Mouse (Mus musculus): ENCODE data around the gene 1700019N19Rik.

1700019N19Rik gene

DNA sequence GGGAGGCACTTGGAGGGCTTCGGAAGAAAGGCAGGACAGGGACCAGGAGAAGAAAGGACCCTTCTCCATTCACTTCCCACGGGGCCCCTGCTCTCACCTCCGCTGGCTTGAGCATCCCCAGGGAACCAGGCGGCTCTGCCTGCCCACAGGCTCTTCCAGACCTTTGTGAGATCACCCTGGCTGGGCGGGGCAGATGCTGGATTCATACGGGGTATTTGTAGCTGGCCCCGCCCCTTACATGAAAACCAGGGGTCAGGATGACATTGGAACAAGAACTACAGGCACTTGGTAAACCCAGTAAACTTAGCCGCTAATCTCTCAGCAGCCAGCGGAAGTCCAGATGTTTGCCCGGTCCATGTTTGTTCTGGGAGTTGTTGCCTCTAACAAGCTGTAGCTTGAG is at the start of gene 1700019N19Rik:
TSS of gene 1700019N19Rik (minus strand) at position 178 of the 400 bp plus-strand sequence.
- no peak for DNase-seq (ENCODE audit: low spot score in 2 of 2)

DNA sequence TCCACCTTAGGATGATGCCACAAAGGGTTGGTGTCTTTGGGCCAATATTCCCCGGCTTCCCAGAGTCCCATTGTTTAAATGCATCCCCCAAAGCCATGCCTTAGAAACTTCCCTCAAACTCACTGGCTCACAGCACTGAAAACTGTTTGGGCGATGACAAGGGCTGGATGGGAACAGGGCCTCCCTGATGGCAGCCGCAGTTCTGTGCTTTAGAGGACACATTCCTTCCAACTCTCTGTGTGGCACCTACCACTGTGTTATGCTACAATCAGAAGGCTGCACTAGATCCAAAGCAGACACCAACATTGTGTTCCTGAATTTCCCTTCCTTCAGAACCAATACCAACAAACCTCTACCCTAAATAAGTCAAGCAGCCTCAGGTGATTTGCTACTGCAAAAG is 49.3 kb upstream of the 1700019N19Rik start:
- DNase-seq (ENCODE audit: low spot score in 2 of 2): no peak

DNA sequence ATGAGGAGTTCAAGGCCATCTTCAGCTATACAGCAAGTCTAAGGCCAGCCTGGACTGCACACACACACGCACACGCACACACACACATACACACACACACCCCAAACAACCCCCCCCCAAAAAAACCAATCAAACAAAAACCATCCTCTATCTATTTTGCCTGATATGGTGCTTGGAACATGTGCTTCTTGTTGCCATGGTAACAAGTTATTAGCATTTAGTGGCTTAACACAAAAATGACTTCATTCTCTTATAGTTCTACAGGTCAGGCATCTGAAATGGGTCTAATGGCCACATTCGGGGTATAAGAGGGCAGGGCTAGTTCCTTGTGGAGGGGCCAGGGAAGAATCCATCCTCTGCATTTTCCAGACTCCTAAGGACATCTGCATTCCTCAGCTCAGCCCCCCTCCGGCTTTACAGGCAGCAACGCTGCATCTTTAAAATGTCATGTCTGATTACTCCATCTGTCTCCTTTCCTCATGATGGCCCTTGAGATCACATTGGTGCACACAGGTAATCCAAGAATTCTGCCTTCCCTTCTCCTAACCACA is 46.5 kb upstream of the 1700019N19Rik start:
- DNase-seq (ENCODE audit: low spot score in 2 of 2): no peak

DNA sequence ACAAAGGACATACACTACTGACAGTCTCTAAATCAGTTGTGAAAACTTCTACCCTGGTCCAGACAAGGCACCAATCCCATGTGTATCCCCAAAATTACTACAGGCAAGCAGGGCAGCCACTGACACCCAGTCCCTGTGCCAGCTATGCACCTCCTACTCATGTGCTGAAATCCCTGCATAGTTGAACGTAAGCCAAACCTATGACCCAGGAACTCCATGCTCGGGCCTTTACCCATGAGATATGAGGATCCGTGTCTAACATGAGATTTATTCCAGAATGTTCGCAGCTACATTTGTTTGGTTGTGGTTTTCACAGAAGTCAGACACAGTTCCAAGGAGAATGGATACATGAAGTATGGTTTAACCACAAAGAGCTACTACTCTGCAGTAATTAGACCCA is 45.5 kb upstream of the 1700019N19Rik start:
- no peak for DNase-seq (ENCODE audit: low spot score in 2 of 2)

DNA sequence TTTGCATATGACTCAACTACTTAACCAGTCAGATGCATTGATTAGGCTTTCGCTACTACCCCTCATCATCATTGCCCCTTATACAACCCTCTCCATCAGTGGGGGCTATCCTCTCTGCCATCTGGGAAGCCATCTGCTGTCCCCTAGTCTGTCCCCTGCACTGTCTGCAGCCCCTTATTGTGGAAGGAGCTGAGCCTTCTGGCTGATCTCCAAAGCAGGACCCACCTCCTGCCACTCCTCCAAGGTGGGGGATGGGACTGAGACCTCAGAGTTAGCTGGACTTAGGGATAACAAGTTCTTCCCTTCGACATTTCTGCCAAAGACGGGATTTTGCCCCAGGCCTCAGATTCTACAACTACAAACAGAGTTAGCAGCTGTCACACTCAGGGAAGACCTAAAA is 45.1 kb upstream of the 1700019N19Rik start:
- DNase-seq (ENCODE audit: low spot score in 2 of 2): no peak

DNA sequence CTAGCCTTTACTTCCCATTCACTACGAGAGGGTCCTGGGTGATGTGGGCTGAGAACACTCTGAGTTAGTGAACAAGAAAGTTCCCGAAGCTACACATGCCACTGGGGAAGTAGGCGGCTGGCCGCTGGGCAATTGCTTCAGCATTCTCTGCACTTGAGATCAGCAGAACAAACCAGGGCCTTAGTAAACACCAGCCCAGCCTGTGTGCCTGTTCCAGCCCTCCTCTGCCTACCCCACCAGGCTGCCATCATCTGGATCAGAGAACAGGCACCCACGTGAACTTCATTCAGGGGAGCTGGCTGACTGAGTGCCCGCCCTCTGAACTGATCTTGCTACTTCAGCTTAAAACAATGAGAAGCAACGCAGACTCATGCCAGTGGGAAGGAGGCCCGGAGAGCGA is 44.4 kb upstream of the 1700019N19Rik start:
- DNase-seq (ENCODE audit: low spot score in 2 of 2): no peak

DNA sequence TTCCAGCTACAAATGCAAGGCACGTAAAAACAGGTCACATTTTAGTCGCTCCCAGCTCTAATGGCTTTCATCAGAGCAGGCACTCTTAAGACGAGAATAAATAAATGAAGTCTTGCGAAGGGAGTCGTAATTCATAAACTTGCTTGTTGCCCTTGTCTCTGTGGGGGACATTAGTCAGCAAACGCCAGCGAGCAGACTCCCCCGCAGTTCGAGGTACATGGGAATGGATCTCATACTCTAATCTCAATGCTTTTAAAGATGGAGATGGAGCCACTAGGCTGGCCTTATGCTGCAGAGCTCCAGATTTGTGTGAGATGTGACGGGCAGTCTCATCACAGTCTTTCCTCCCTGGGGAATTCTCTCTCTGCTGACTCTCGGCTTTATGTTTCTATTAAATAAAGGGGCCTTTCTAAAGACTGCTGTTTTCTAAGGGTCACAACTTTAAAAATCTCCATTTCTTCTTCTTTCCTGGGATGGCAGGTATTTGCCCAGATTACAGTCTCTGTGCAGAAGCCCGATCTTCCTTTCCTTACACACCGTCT is 39.4 kb upstream of the 1700019N19Rik start:
- DNase-seq (ENCODE audit: low spot score in 2 of 2): no peak

DNA sequence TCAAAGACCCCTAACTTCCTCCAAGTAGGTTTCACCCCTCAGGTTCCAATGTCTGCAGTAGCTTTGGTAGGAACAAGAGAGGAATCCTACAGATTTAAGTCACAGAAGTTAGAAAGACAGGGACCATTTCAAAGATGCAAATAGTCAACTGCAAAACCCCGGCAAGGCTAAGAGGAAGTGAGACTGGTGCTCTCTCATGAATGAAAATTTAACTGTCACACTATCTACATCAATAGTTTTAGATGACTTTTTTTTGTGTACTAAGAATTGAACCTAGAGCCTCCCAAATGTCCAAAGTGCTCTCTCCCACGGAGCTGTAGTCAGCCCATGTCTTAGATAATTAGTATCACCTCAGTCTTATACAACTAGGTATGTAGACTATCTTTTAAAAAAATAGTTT is 38.7 kb upstream of the 1700019N19Rik start:
- no peak for DNase-seq (ENCODE audit: low spot score in 2 of 2)

DNA sequence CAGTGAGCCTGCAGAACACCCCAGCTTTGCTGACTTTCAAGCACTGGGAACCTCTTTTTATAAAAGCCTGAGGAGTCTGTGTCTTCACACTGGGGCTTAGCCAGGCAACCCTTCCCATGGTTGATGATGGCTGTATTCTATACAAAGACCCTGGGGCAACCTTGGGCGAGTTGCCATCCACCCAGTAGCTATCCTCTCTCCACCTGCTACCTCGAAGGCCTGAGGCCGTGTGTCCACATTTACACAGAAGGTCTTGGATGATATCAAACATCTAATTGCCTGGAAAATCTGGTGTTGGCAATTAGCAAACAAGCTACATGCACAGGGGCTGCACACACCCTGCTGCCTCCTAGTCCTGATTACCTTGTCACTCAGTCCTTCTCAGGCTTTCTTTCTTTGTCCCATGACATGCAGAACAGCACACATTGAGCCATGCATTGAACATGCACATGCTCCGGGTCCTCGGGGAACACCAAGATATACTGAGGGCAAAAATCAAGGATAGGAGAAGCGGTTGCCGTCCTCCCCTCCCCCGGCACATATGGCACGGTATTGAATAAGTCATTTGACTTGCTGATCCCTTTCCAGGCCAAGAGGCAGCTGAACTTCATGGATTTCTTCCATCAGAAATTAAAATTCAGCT is 37.1 kb upstream of the 1700019N19Rik start:
- DNase-seq (ENCODE audit: low spot score in 2 of 2): no peak

DNA sequence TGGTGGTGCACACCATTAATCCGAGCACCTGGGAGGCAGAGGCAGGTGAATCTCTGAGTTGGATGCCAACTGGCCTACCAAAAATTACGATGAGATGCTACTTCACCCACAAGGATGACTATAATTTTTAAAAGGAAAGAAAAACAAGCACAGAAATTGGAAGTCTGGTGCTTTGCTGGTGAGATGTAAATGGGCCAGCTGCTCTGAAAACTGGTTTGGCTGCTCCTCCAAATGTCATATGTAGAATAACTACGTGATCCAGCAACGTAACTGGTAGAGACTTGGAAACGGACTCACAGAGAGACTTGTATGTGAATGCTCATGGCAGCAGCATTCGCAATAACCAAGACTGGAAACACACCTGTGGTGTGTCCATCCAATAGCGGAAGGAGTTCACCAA is 35.9 kb upstream of the 1700019N19Rik start:
- DNase-seq (ENCODE audit: low spot score in 2 of 2): no peak

DNA sequence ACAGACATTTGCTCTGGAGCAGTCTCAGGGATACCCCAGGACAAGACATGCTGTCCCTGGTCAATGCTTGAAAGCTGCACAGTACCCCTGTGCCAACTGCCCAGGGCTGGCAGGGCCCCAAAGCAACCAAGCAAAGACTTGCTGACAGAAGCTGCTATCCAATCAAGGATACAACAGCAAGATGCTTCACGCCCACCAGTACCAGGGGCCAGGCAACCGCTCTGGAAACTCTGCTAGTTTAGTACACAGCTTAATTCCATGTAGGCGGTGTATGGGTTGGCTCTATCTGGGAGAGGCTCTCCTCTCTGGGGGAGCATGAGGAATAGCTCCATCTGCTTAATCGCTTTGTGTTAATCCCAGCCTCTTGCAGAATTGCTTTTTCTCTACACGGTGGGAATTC is 35.3 kb upstream of the 1700019N19Rik start:
- DNase-seq (ENCODE audit: low spot score in 2 of 2): no peak

DNA sequence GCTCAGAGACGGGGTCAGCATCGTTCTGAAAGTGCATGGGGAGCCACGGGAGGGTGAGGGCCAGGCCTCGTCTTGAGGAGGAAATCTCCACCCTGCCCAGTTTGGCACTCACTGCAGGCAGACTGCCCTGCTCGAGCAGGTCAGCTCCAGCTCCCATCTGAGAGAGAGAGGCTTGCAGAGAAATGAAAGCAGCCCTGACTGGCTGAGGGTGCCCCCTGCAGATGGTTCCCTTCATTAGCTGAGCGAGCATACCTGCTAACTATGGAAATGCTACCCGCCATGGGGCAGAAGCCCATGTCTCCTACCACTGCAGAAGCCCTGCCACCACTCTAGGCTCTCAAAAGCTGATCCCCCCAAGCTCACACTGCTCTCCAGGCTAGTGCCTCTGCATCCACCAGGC is 33.4 kb upstream of the 1700019N19Rik start:
- DNase-seq (ENCODE audit: low spot score in 2 of 2): no peak

DNA sequence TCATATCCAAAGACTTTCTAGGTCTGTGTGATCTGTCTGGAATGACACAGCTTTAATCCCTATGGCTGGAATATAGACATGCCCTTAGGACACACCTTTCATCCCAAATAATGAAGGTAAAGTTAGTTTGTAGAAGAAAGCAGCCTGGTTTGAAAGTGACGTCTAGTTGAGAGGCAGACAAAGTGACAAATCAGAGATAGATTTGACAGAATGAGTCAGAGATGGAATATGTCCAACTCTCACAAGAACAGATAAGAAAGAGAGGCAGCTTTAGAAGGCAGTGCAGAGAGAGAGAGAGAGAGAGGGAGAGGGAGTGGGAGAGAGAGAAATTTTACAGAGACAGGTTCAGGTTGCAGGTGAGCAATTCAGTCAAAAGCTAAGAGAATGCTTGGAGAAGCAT is 30.1 kb upstream of the 1700019N19Rik start:
- no peak for DNase-seq (ENCODE audit: low spot score in 2 of 2)

DNA sequence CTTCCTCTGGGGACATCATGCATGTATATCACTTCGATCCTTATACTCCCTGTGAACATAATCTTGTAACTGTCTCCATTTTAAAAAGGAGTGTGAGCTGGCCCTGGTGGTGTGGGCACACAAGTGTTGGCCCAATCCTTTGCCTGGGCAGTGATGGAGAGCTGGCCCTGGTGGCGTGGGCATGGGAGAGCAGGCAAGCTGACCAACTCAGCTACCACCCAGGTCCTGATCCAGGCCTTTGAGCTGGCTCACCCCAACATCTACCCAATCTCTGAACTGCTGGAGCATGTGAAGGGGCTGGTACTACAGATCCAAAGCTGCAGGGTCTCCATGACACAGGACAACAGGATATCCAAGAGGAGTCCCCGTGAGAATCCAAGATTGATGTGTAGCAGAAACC is 29.0 kb upstream of the 1700019N19Rik start:
- no peak for DNase-seq (ENCODE audit: low spot score in 2 of 2)

DNA sequence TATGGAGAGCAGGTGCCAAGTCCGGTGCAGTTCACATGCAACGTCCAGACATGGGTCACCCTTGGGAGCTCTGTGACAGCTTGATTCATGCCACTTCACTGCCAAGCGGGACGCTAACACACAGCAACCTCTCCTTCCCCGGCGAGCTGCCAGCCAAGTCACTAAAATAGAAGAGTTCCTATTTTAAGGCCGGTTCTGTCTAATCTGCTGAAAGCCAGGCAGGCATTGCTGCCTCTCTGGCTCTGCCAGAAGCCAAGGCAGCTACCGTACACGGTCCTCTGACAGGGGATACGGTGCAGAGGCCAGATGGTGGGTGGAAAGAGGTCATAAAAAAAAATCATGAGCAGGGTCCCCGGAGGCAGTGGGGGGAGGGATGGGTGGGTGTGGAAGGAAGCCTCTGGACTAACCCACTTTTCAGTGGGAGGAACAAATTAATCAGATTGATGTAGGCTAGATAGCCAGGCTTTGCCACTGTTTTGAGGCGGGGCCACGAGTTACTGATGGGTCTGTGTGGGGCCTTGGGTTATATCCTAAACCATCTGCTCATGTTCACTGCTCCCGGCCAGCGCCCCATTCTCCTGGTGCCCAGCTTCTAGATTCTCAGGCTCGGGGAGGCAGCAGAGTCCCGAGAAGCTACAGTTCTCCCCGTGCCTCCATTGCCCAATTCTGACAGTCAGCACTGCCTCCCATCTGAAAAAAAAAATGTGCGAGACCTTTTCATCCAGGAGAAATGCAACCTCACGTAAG is 28.4 kb upstream of the 1700019N19Rik start:
- peak; percentile 62 to 66 for DNase-seq (ENCODE audit: low spot score in 2 of 2)

DNA sequence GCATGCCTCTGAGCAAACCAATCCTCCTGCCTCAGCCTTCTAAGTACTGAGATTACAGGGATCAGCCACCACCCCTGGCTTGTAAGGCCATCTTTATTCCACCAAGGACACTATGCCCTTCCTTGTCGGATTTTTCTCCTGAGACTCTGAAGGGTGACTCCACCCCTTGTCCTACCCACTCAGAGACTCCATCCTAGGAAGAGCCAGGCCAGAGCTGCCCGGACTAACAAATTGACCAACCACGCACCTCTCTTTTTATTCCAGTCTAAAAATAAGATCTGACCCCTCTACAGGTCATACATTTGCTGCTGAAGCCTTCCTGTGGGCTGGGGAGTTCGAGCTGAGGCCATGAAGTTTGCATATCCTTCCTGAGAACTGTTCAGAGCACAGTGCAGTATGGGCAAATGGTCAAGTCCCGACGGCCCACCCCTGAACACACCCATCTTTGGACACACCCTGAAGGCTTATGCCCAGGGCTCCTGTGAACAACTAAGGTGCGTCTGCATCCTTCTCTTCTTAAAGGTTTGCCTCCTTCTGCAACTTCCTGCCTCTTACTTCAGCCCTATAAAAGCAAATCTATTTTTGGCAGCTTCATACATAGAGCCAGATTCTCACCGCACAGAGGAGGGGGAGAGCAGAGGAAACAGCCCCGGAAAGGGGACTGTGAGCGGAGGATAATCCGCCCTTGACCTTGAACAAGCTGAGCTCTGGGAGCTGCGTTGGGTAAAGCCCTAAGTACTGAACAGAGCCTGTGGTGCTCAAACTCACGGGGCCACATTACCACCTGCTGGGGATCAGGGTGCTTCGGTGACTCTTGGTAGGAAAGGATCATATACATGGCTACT is 24.5 kb upstream of the 1700019N19Rik start:
- DNase-seq (ENCODE audit: low spot score in 2 of 2): no peak

DNA sequence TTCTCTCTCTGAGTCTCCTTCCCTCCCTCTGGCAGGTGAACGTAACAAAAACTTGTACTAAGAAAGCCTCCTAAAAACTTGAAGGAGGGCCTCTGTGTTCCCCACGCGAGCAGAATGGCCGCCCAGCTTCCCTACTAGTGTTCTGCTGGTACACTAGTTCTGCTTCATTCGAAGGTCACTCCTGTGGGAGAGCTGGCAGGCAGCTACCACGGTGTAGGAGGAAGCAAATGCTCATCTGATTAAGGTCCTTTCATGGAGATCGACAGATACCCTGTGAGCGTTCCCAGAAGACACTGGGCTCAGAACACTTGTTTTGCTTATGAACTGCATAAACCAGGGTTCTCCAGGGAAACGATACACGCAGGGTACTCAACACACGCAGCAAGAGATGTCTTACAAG is 23.1 kb upstream of the 1700019N19Rik start:
- DNase-seq (ENCODE audit: low spot score in 2 of 2): no peak

DNA sequence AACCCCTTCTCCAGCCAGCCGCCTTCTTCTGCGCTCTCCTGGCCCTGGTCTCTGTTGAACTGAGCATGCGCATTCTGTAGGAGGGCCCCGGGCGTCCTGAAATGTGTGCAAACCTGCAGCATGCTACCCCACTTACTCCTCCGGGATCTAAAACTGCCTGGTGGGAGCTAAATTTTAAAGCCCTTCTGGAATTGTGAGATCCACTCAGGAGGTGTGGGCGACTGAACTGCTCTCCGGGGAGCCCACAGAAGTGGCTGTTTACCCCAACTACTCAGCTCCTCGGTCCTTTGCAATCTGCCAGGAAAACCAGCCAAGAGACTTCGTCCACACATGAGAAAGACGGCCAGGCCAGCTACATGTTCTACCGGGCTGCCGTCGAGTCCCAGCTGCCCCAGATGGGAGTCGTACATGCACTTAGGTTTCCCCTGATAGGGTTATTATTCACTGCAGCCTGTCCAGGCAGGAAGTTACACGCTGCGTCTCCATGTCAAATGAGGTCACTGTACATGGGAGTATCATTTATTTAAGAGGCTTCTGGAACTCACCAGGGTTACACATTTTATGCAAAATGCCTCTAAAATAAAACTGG is 22.3 kb upstream of the 1700019N19Rik start:
- DNase-seq (ENCODE audit: low spot score in 2 of 2): peak in 1 of 2 experiments; percentile 57

DNA sequence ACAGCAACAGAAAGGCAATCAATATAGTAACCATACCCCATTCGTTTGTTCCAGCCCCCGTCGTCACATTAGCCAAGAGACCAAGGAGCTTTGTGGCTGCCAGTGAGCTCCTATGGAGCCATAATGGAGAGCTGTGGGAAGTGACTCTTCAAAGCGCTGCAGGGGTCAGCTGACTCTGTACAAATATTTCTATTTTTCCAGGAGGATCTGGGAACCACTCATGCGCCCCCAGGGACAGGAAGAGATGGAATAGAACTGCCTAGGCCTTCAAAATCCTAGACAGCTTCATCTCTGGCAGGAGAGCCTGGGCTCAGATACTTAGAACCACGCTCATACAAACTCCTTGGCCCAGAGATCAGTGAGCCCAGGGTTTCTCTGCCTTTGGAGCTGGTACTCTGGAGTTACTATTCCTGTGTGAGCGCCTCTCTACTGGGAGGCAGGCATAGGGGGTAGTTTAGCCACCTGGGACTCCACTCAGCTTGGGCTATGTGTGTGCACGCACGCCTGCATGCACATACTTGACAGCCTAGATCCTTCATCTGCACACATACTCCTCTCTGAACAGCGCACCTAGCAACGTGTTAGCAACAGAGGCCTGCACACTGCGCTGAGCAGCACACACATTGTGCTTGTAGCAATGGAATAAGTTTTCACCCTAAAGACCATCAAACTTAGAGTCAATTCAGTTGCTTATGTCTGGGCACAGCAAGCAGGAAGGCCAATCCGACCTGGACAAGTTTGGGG is 21.1 kb upstream of the 1700019N19Rik start:
- DNase-seq (ENCODE audit: low spot score in 2 of 2): no peak

DNA sequence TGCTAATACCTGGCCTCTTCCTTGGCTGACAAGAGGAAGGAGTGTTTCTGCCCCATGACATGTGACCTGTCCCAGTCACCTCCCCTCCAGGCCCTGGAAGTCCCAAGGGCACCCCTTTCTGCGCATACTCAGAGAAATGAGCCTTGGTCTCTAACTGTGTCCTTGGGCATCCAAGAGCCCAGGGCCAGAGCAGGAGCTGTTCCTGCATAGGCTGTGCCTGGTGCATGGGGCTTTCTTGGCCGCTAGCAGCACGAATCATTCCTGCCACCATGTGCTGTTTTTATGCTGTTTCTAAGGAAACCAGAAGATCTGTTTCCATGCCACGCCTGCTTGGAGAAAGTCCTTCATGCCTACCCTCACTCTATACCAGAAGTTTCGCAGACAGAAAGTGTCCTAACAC is 16.3 kb upstream of the 1700019N19Rik start:
- no peak for DNase-seq (ENCODE audit: low spot score in 2 of 2)

DNA sequence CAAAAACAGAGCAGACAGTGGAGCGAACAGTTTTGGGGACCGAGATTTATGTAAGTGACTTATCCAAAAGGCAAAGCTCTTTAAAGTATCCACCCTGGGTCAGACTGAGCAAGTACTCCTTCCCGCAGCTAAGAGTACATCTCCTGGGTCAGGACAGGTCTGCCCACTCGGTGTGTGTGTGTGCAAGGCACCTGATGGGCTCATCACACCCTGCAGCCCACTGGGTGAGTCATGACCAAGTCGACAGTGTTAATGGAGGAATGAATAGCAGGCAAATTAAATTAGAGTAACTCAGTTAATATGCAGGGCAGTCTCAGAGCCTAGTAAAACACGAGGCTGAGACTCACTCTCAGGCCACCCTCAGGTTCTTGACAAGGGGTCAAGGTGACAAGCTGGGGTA is 14.6 kb upstream of the 1700019N19Rik start:
- no peak for DNase-seq (ENCODE audit: low spot score in 2 of 2)
